Mouse (Mus musculus): ENCODE measurements around the gene Gm11032. TPM values are rescaled to one million over a fixed set of nuclear protein-coding genes. Genes with fewer than 3 reads are reported as not detected.

Gm11032 gene
- total RNA-seq, 2 experiments from 2014 or later = not detected

Other genes with a start within 250 kb of the Gm11032 start
- gene Hormad2, start 179.0 kb upstream of the Gm11032 start, total RNA-seq (2015; ENCODE audit: low replicate concordance) = not detected in 2 replicates
- not detected in 2 replicates for gene Hormad2, start 179.0 kb upstream of the Gm11032 start, total RNA-seq (2017; ENCODE audit: low replicate concordance)
- 203 and 214 TPM in 2 replicates for gene Mtmr3, start 25.2 kb upstream of the Gm11032 start, total RNA-seq (2015; ENCODE audit: low replicate concordance)
- 462 and 508 TPM in 2 replicates for gene Mtmr3, start 25.2 kb upstream of the Gm11032 start, total RNA-seq (2017; ENCODE audit: low replicate concordance)
- 5.6 and 13.4 TPM in 2 replicates for gene Ascc2, start 17.7 kb downstream of the Gm11032 start, total RNA-seq (2015; ENCODE audit: low replicate concordance)
- 14.4 and 17.8 TPM in 2 replicates for gene Ascc2, start 17.7 kb downstream of the Gm11032 start, total RNA-seq (2017; ENCODE audit: low replicate concordance)
- gene Uqcr10, start 84.3 kb downstream of the Gm11032 start, total RNA-seq (2015; ENCODE audit: low replicate concordance) = 44.0 and 50.6 TPM in 2 replicates
- gene Uqcr10, start 84.3 kb downstream of the Gm11032 start, total RNA-seq (2017; ENCODE audit: low replicate concordance) = 12.3 and 48.8 TPM in 2 replicates
- gene Zmat5, start 84.6 kb downstream of the Gm11032 start, total RNA-seq (2015; ENCODE audit: low replicate concordance) = 10.7 and 15.0 TPM in 2 replicates
- 2.1 and 2.7 TPM in 2 replicates for gene Zmat5, start 84.6 kb downstream of the Gm11032 start, total RNA-seq (2017; ENCODE audit: low replicate concordance)
- 0.58 TPM in 1 of 2 replicates, not detected in the other for gene Cabp7, start 126.7 kb downstream of the Gm11032 start, total RNA-seq (2015; ENCODE audit: low replicate concordance)
- gene Cabp7, start 126.7 kb downstream of the Gm11032 start, total RNA-seq (2017; ENCODE audit: low replicate concordance) = 0.98 TPM in 1 of 2 replicates, not detected in the other
- 2.1 and 6.7 TPM in 2 replicates for gene Nf2, start 229.5 kb downstream of the Gm11032 start, total RNA-seq (2015; ENCODE audit: low replicate concordance)
- 16.4 and 20.6 TPM in 2 replicates for gene Nf2, start 229.5 kb downstream of the Gm11032 start, total RNA-seq (2017; ENCODE audit: low replicate concordance)

Data from erythroblast, adult 5-6 weeks (primary cell).